Mouse (Mus musculus) ES-Bruce4 (cell line): Measurements from ENCODE around the gene Kdm7a. TPM values are rescaled to one million over a fixed set of nuclear protein-coding genes. Genes with fewer than 3 reads are reported as not detected.

Experiments
- H3K27ac ChIP-seq: 2 replicates; pipeline ENCODE4 v1.5.1; 2012; ENCODE audit warnings: low read length, inconsistent platforms; ENCODE audit not compliant: insufficient read depth
- H3K27me3 ChIP-seq: 2 replicates; pipeline ENCODE4 v1.6.1; 2012; ENCODE audit warnings: mild to moderate bottlenecking, low read length, inconsistent platforms; ENCODE audit not compliant: control insufficient read depth, poor library complexity, insufficient read depth, severe bottlenecking
- H3K36me3 ChIP-seq: 2 replicates; pipeline ENCODE4 v1.6.1; 2012; ENCODE audit warnings: inconsistent platforms, mild to moderate bottlenecking, low read length, moderate library complexity; ENCODE audit not compliant: control insufficient read depth, poor library complexity, insufficient read depth, severe bottlenecking
- H3K4me1 ChIP-seq: one replicate; pipeline ENCODE4 v1.8.1; 2011; ENCODE audit warnings: low read length; ENCODE audit not compliant: control insufficient read depth, insufficient read depth
- H3K4me3 ChIP-seq: 2 replicates; pipeline ENCODE4 v1.5.1; 2011; ENCODE audit warnings: low read depth, mild to moderate bottlenecking, low read length
- H3K9ac ChIP-seq: 2 replicates; pipeline ENCODE4 v1.6.1; 2012; ENCODE audit warnings: low read depth, mild to moderate bottlenecking, inconsistent platforms; ENCODE audit not compliant: poor library complexity, severe bottlenecking
- H3K9me3 ChIP-seq: replicated peaks from 2 replicates; pipeline ENCODE4 v1.6.1; 2012; ENCODE audit warnings: mild to moderate bottlenecking, low read length, inconsistent platforms; ENCODE audit not compliant: control insufficient read depth, poor library complexity, insufficient read depth, severe bottlenecking
- CTCF ChIP-seq: IDR thresholded peaks from one replicate; pipeline ENCODE4 v1.8.1; 2011; ENCODE audit warnings: low read depth, low read length
- EP300 ChIP-seq: IDR thresholded peaks from 2 replicates; pipeline ENCODE4 v1.6.1; 2011; ENCODE audit warnings: low read depth, low read length; ENCODE audit not compliant: insufficient read depth
- POLR2A ChIP-seq: IDR thresholded peaks from one replicate; pipeline ENCODE4 v1.8.1; 2011; ENCODE audit warnings: low read length; ENCODE audit not compliant: insufficient read depth
- polyA plus RNA-seq: library from polyadenylated mRNA; stranded (reverse); fragments of >200 nt; gene quantifications from 2 replicates; pipeline ENCODE4 v1.2.4, GENCODE M21; 2011; ENCODE audit warnings: low read depth; ENCODE audit not compliant: missing spikeins, insufficient read depth, insufficient read length

Kdm7a gene
- polyA plus RNA-seq, 1 experiment = 14.1 TPM

DNA sequence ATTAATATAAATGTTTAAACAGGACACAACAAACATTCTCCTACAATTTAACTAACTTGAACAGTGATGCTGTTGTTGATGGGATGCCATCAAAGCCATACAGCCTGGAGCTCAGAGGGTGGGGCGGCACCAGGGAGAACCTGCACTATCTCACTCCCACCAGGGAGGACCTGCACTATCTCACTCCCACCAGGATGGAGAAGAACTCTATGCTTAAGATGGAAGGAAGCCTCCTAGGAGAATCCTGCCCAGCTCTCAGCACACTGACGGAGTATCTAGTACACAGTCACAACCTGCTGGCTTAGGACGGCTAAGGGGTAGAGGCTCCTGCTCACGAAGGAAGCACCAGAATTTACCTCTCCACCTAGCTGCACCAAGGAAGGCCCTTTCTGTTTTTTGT, 3.4 kb downstream of the Kdm7a start:
- no peak overlapping the region for H3K27ac ChIP-seq
- H3K9me3 ChIP-seq = no peaks in the 10 kb centered on the region
- H3K4me1 ChIP-seq = peaks cover 2% of the 10 kb centered on the region

DNA sequence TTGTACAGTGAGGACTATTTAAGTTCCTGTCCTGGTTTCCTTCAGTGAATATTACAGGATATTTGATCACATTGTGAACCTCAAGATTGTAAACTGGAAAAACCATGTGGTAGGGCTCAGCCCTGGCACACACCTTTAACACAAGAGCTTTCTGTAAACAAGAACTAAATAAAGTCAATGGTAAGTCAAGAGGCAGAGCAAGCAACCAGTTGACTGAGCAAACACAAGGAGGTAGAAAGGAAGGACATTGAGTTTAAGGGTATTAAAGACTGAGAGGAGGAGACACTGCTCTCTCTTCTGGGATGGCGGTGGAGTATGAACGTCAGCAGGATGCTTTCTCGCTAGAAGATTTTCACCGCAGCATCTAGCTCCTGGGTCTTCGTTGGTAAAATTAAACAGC, 13.6 kb downstream of the Kdm7a start:
- Histone ChIP-seq H3K9ac (no peak overlapping the region), H3K27me3 (no peaks in the 10 kb centered on the region), H3K36me3 (no peaks in the 10 kb centered on the region), H3K4me3 (no peak overlapping the region), H3K4me1 (no peaks in the 10 kb centered on the region), H3K9me3 (no peaks in the 10 kb centered on the region), H3K27ac (no peak overlapping the region)
- TF ChIP-seq POLR2A = no peak
- no peak for TF ChIP-seq CTCF
- TF ChIP-seq EP300 = no peak

More for the DNA sequence above, 3.4 kb downstream of the Kdm7a start:
- Histone ChIP-seq H3K27me3 (no peaks in the 10 kb centered on the region), H3K36me3 (no peaks in the 10 kb centered on the region), H3K9ac (no peak overlapping the region), H3K4me3 (no peak overlapping the region)
- TF ChIP-seq CTCF (no peak), POLR2A (no peak), EP300 (no peak)

DNA sequence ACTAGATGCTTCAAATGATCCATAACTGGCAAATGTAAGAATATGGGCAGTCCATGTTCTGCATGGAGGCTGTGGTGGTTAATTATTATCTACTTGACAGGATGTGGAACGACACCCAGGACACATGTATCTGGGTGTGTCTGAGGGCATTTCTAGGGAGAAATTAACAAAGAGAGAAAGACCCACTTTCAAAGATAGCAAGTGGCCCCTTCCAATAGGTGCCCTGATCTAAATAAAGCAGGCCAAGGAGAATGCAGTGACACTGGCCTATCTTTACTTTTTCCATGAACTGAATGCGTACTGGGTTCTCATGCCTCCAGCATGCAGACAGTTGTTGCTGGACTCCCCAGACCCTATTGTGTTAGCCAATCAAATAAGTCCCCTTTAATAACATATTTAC, 15.1 kb downstream of the Kdm7a start:
- no peak for TF ChIP-seq POLR2A
- no peak for TF ChIP-seq CTCF
- TF ChIP-seq EP300 = no peak
- Histone ChIP-seq H3K27me3 (no peaks in the 10 kb centered on the region), H3K36me3 (no peaks in the 10 kb centered on the region), H3K9me3 (no peaks in the 10 kb centered on the region), H3K4me1 (no peaks in the 10 kb centered on the region), H3K27ac (no peak overlapping the region), H3K9ac (no peak overlapping the region), H3K4me3 (no peak overlapping the region)

DNA sequence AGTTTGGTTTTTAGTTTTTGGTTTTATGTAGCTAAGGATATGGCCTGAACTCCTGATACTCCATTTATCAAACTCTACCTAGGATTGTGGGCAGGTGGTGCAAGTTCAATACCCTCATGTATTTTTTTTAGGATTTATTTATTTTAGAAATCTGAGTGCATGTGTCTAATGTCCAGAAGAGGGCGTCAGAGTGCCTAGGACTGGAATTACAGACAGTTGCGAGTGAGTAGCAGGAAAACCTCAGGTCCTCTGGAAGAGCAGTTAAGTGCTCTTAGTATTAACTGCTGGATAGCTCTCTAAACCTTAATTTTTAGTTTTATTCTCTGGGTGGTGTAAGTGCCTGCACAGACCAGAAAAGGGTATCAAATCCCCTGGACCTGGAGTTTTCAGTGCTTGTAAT, 19.4 kb downstream of the Kdm7a start:
- Histone ChIP-seq H3K36me3 (no peaks in the 10 kb centered on the region), H3K4me3 (no peak overlapping the region), H3K9ac (no peak overlapping the region), H3K27me3 (no peaks in the 10 kb centered on the region), H3K9me3 (no peaks in the 10 kb centered on the region), H3K4me1 (no peaks in the 10 kb centered on the region), H3K27ac (no peak overlapping the region)
- no peak for TF ChIP-seq EP300
- TF ChIP-seq CTCF = no peak
- no peak for TF ChIP-seq POLR2A

DNA sequence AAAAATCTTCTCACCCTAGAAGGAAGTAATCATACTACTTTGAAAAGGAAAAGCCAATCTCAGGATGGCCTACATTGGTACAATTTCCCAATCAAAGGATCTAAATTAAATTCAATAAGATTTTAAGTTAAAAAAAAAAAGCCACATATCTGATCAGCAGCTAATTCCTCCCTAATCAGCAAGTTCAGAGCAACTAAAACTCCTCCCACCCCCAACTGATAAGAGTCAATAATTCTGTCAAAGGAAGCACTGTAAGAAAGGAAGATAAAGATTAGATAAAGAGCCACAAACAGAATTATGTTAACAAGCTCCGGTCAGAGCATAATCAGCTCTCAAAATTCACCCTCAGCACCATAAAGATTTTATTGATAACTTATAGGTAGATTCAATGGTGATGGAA, 37.5 kb downstream of the Kdm7a start:
- Histone ChIP-seq H3K4me3 (no peak overlapping the region), H3K9ac (no peak overlapping the region), H3K4me1 (no peaks in the 10 kb centered on the region), H3K36me3 (no peaks in the 10 kb centered on the region; the same call in 1 of the 2 replicates), H3K9me3 (no peaks in the 10 kb centered on the region), H3K27me3 (no peaks in the 10 kb centered on the region), H3K27ac (no peak overlapping the region)
- TF ChIP-seq POLR2A (no peak), CTCF (no peak), EP300 (no peak)

DNA sequence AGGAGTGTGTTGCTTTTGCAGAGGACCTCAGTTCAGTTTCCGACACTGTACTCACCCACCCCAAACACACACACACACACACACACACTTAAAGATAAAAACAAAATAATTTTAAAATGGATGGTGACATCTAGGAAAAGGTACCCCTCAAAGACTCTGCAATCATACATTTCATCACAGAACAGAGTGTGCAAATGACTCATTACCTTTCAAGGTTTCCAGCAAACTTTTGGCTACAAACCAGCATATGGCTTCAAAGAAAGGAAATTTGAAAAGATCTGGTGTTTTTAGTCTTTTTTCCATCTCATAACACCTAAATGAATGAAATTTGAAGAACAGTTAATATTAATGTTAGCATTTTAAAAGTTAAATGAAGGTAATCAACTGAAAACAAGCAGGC, 41.7 kb downstream of the Kdm7a start:
- Histone ChIP-seq H3K27me3 (no peaks in the 10 kb centered on the region), H3K4me3 (no peak overlapping the region), H3K9ac (no peak overlapping the region), H3K36me3 (no peaks in the 10 kb centered on the region), H3K9me3 (no peaks in the 10 kb centered on the region), H3K4me1 (no peaks in the 10 kb centered on the region), H3K27ac (no peak overlapping the region)
- TF ChIP-seq EP300 = no peak
- TF ChIP-seq POLR2A = no peak
- no peak for TF ChIP-seq CTCF
